Mouse (Mus musculus) left cerebral cortex, adult 18-20 months (tissue): ENCODE results near the gene Rbp3. TPM values are rescaled to one million over a fixed set of nuclear protein-coding genes. Genes with fewer than 3 reads are reported as not detected.

Experiments used
- DNase-seq, 2 experiments: peaks; one replicate each; pipeline ENCODE4 v3.0.0; 2021 to 2022; ENCODE audit warnings: low spot score in 2 of 2, mixed read lengths in 1 of 2
- long read RNA-seq, 2 experiments: library from polyadenylated mRNA; stranded (forward); transcript quantifications; one replicate each; pipeline ENCODE4 v2.0.0; 2021
- total RNA-seq, 2 experiments: library from RNA; stranded (reverse); gene quantifications; 2 replicates each; pipeline ENCODE4 v1.2.3; 2021

Rbp3 gene
- not detected for total RNA-seq
- long read RNA-seq, experiment 1 = 0 reads
- long read RNA-seq, experiment 2 = 0 reads

GRCm38 (mm10) chr14:33953761-33954160, at the start of gene Rbp3:
TSS of gene Rbp3 (plus strand) at chr14:33954003.
- DNase-seq = no peak

- no peak for DNase-seq
Measured at GRCm38 (mm10) chr14:33904851-33905250, 49.0 kb upstream of the Rbp3 start.

- DNase-seq = peak; percentile 47 to 60
Measured at GRCm38 (mm10) chr14:33913727-33914126, 40.1 kb upstream of the Rbp3 start.

GRCm38 (mm10) chr14:33914206-33914605, 39.6 kb upstream of the Rbp3 start:
- DNase-seq = no peak

- DNase-seq = no peak
Measured at GRCm38 (mm10) chr14:33920727-33921559, 32.9 kb upstream of the Rbp3 start.

GRCm38 (mm10) chr14:33922771-33923167, 31.0 kb upstream of the Rbp3 start:
- no peak for DNase-seq

- DNase-seq = peak; percentile 29 to 49
Measured at GRCm38 (mm10) chr14:33923168-33924070, 30.4 kb upstream of the Rbp3 start, which contains the start of gene Gdf10. TSS of gene Gdf10 (plus strand) at chr14:33923587.

GRCm38 (mm10) chr14:33931853-33932252, 21.9 kb upstream of the Rbp3 start:
- no peak for DNase-seq

- DNase-seq = peak; percentile 63 to 81
Measured at GRCm38 (mm10) chr14:33932935-33933703, 20.7 kb upstream of the Rbp3 start.

GRCm38 (mm10) chr14:33933778-33934317, 20.0 kb upstream of the Rbp3 start:
- DNase-seq = peak; percentile 59 to 72

- peak; percentile 76 to 83 for DNase-seq
Measured at GRCm38 (mm10) chr14:33939117-33939516, 14.7 kb upstream of the Rbp3 start.

- no peak for DNase-seq
Measured at GRCm38 (mm10) chr14:33940739-33941138, 13.1 kb upstream of the Rbp3 start, which contains the start of gene Gdf2. TSS of gene Gdf2 (plus strand) at chr14:33941039.

- DNase-seq = no peak
Measured at GRCm38 (mm10) chr14:33942222-33942621, 11.6 kb upstream of the Rbp3 start.

GRCm38 (mm10) chr14:33946125-33946524, 7.7 kb upstream of the Rbp3 start:
- no peak for DNase-seq

GRCm38 (mm10) chr14:33952233-33952981, 1.4 kb upstream of the Rbp3 start:
- no peak for DNase-seq

GRCm38 (mm10) chr14:33956055-33956454, 2.3 kb downstream of the Rbp3 start:
- DNase-seq = no peak

GRCm38 (mm10) chr14:33958186-33958585, 4.4 kb downstream of the Rbp3 start:
- peak; percentile 28 to 30 for DNase-seq

- DNase-seq = no peak
Measured at GRCm38 (mm10) chr14:33958841-33959240, 5.0 kb downstream of the Rbp3 start.

GRCm38 (mm10) chr14:33959341-33959740, 5.5 kb downstream of the Rbp3 start:
- DNase-seq = peak; percentile 70 to 73

- no peak for DNase-seq
Measured at GRCm38 (mm10) chr14:33965675-33966074, 11.9 kb downstream of the Rbp3 start.
